Mouse (Mus musculus) stomach, postnatal 0 days (tissue): ENCODE results near the gene Mrgprg. TPM values are rescaled to one million over a fixed set of nuclear protein-coding genes. Genes with fewer than 3 reads are reported as not detected.
A peak's percentile ranks its signal among the peaks of the same experiment; 100 is the strongest.

ENCODE experiments used
- ATAC-seq: fragments of 200-750 bp; cut with Nextera tagmentation; 2 replicates; pipeline ENCODE4 v1.8.0; 2017; ENCODE audit not compliant: low FRiP score, low TSS enrichment
- DNase-seq: peaks from one replicate; pipeline ENCODE4 v3.0.0-alpha.2; 2016; ENCODE audit warnings: low spot score
- H3K27ac ChIP-seq: fragments of 300-500 bp; sonication (generic); replicated peaks from 2 replicates; pipeline ENCODE4 v1.5.1; 2014; ENCODE audit warnings: mild to moderate bottlenecking, control low read depth
- H3K27me3 ChIP-seq: fragments of 300-500 bp; sonication (generic); 2 replicates; pipeline ENCODE4 v1.6.1; 2014; ENCODE audit warnings: low read length; ENCODE audit not compliant: control insufficient read depth, insufficient read depth
- H3K36me3 ChIP-seq: fragments of 300-500 bp; sonication (generic); 2 replicates; pipeline ENCODE4 v1.6.1; 2014; ENCODE audit warnings: low read length, mixed read lengths; ENCODE audit not compliant: control insufficient read depth, insufficient read depth
- H3K4me1 ChIP-seq: fragments of 300-500 bp; sonication (generic); replicated peaks from 2 replicates; pipeline ENCODE4 v1.6.1; 2014; ENCODE audit warnings: antibody characterized with exemption; ENCODE audit not compliant: control insufficient read depth, insufficient read depth
- H3K4me2 ChIP-seq: fragments of 300-500 bp; sonication (generic); replicated peaks from 2 replicates; pipeline ENCODE4 v1.6.1; 2014; ENCODE audit warnings: low read depth, mild to moderate bottlenecking, control low read depth, moderate library complexity
- H3K4me3 ChIP-seq: fragments of 300-500 bp; sonication (generic); 2 replicates; pipeline ENCODE4 v1.5.1; 2014; ENCODE audit warnings: low read depth, low read length, control low read depth
- H3K9ac ChIP-seq: fragments of 300-500 bp; sonication (generic); 2 replicates; pipeline ENCODE4 v1.6.1; 2014; ENCODE audit warnings: mild to moderate bottlenecking, low read length, control low read depth, mixed read lengths
- H3K9me3 ChIP-seq: fragments of 300-500 bp; sonication (generic); 2 replicates; pipeline ENCODE4 v1.6.1; 2016; ENCODE audit warnings: low read length; ENCODE audit not compliant: control insufficient read depth
- CTCF ChIP-seq: IDR thresholded peaks from 2 replicates; pipeline ENCODE4 v1.5.1; 2016; ENCODE audit warnings: antibody characterized with exemption, low read depth, mild to moderate bottlenecking, moderate library complexity
- EP300 ChIP-seq: optimal IDR thresholded peaks from 2 replicates; pipeline ENCODE3; 2016; ENCODE audit warnings: antibody characterized with exemption
- WGBS: fragments of 180-500 bp; shearing (Covaris S2); extraction: QIAGEN DNeasy Blood & Tissue Kit; methylation state at CpG from one replicate; pipeline ENCODE4 v1.1.7; 2014; 5-methylcytosine and 5-hydroxymethylcytosine counted together
- polyA plus RNA-seq: library from polyadenylated mRNA; unstranded; fragments of >200 nt; fragmentation: Nextera tagmentation; extraction: Ambion mirVana; gene quantifications from 2 replicates; pipeline ENCODE4 v1.2.1, GENCODE M21; 2015

Mrgprg gene
- polyA plus RNA-seq, 1 experiment from 2014 or later, result not detected

DNA sequence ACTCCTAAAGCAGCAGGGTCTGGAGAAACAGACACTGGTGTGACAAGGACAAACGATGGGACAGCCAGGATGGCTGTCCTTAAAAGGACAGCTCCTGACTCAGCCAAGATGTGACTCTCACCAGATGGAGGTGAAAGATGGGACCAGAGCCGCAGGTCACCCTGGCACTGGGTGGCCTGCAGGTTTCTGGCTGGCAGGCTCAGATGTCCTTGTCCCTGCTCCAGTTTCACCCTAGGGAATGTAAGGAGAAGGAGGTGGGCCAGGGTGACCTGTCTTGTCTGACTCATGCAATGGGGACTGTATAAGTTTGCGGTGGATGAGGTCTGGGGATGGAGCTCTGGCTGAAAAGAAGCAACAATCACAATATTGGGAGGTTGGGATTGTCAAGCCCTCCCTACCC is 14.2 kb downstream of the Mrgprg start:
- no peaks in the 10 kb centered on the region for H3K9me3 ChIP-seq
- DNase-seq (no peak), ATAC-seq (no peak)
- H3K27me3 ChIP-seq, result peaks cover 3% of the 10 kb centered on the region
- no peak for TF ChIP-seq CTCF
- TF ChIP-seq EP300, result no peak
- WGBS, result 86% methylated on average over 3 of the region's 3 CpGs
- H3K4me3 ChIP-seq, result no peak overlapping the region
- H3K4me1 ChIP-seq, result no peaks in the 10 kb centered on the region
- no peak overlapping the region for H3K4me2 ChIP-seq
- no peak overlapping the region for H3K27ac ChIP-seq
- no peaks in the 10 kb centered on the region for H3K36me3 ChIP-seq
- H3K9ac ChIP-seq, result no peak overlapping the region

DNA sequence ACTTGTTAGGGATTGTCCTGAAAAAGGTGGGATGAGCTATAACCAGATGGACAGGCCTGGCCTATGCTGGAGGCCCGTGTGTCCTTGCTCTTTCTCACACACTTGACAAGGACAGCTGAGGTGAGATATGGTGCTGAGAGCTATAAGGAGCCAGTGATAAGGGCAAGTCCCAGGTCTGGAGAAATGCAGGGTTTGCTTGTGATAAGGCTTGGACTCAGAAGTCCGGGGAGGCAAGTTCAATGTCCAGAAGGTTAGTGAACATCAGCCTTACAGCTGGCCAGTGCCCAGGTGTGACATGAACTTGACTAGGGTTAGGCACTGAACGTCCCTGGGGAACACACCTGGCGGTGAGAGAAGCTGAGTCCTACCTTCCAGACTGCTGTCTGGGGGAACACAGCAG is 14.7 kb downstream of the Mrgprg start:
- 62% methylated on average over 4 of the region's 4 CpGs for WGBS
- Histone ChIP-seq H3K4me3 (no peak overlapping the region), H3K36me3 (no peaks in the 10 kb centered on the region), H3K27ac (no peak overlapping the region), H3K27me3 (peaks cover 3% of the 10 kb centered on the region), H3K9ac (no peak overlapping the region), H3K4me2 (no peak overlapping the region), H3K9me3 (no peaks in the 10 kb centered on the region), H3K4me1 (no peaks in the 10 kb centered on the region)
- TF ChIP-seq CTCF (no peak), EP300 (no peak)
- ATAC-seq (no peak), DNase-seq (no peak)

DNA sequence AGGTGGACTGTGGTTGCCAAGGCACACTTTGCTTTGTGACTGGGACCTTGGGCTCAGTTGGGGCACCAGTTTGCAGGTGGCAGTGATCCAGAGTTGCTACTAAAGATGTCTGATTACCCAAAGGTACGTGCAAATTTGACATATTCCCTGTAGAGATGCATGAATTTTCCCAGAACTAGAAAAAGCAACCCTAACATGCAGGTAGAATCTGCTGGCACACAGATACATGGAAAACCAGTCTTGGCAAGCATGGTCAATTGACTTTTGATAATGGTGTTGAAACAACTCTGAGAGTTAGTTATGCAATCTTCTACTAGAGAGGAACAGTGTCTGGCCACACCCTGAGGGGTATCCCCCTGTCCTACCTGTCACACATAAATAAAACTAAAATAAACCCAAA is 15.4 kb downstream of the Mrgprg start:
- Histone ChIP-seq H3K9ac (no peak overlapping the region), H3K4me1 (no peaks in the 10 kb centered on the region), H3K4me3 (no peak overlapping the region), H3K9me3 (no peaks in the 10 kb centered on the region), H3K27ac (no peak overlapping the region), H3K27me3 (peaks cover 3% of the 10 kb centered on the region), H3K4me2 (no peak overlapping the region), H3K36me3 (no peaks in the 10 kb centered on the region)
- TF ChIP-seq CTCF (no peak), EP300 (no peak)
- DNase-seq (no peak), ATAC-seq (no peak)
- WGBS, result 59% methylated on average over 1 of the region's 1 CpGs

DNA sequence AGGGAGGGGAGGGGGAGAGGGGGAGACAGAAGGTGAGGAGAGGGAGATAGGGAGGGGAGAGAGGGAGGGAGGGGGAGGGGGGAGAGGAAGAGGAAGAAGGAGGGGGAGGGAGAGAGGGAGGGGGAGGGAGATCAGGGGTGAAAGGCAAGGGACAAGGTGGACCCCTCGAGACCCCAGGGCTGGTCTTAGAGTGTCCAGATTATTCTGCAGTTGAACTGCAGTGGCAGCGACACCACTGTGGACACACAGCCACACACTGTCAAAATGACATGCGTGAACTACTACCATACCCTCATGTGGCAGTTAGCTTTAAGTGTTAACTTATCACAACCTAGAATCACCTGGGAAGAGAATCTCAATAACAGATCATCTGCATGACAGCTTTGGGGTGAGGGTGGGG is 17.7 kb downstream of the Mrgprg start:
- no peaks in the 10 kb centered on the region for H3K36me3 ChIP-seq
- H3K9me3 ChIP-seq, result no peaks in the 10 kb centered on the region
- no peaks in the 10 kb centered on the region for H3K4me1 ChIP-seq
- no peak for ATAC-seq
- no peaks in the 10 kb centered on the region for H3K27me3 ChIP-seq
- DNase-seq, result no peak
- WGBS, result 67% methylated on average over 3 of the region's 3 CpGs
- H3K9ac ChIP-seq, result no peak overlapping the region
- H3K4me3 ChIP-seq, result no peak overlapping the region
- H3K27ac ChIP-seq, result no peak overlapping the region
- no peak for TF ChIP-seq CTCF
- no peak overlapping the region for H3K4me2 ChIP-seq

DNA sequence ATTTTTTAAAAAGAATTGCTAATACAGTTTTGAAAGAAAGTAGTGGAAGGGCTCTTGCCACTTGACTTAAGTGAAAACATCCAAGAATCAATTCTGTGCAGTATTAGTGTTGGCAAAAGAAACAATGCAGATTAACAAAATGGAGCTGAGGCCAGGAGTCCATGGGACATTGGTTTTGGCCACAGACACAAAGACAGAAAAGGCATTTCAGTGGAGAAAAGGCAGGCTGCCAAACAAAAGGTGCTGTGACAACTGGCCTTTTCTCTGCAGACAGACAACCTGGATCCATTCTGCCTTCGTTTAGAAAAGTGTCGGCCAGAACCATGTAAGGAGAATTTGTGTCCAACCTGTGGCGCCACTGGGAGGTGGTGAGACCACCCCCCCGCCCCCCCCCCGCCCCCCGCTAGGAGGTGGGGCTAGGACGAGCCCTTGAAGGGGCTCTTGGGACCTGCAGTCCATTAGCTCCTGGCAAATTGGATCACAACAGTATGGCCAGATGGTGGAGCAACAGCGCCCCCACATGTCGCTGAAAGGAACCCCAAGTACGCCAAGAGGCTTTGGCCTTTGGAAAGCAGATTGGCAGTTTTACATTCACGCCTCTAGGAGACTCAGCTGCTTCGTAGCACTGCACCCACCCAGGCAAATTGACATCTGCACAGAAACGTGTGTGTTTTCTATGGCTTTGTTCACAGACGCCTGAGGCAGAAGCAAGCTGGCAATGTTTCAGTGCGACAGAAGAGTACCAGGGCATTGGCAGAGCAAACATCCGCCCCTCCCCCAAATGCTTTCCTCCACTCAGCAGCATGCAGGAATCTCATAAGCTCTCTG is 18.5 kb downstream of the Mrgprg start:
- no peaks in the 10 kb centered on the region for H3K27me3 ChIP-seq
- 0 out of 2 replicates have a peak overlapping the region, but pooled peaks have one; percentile 2 for H3K9ac ChIP-seq
- no peak overlapping the region for H3K4me3 ChIP-seq
- WGBS, result 4% methylated on average over 16 of the region's 16 CpGs
- no peaks in the 10 kb centered on the region for H3K4me1 ChIP-seq
- no peak overlapping the region for H3K27ac ChIP-seq
- ATAC-seq, result peak; percentile 79
- H3K4me2 ChIP-seq, result peak overlapping the region; percentile 47
- peak; percentile 94 for TF ChIP-seq CTCF
- TF ChIP-seq EP300, result no peak
- H3K9me3 ChIP-seq, result no peaks in the 10 kb centered on the region
- DNase-seq, result peak; percentile 93
- H3K36me3 ChIP-seq, result no peaks in the 10 kb centered on the region

DNA sequence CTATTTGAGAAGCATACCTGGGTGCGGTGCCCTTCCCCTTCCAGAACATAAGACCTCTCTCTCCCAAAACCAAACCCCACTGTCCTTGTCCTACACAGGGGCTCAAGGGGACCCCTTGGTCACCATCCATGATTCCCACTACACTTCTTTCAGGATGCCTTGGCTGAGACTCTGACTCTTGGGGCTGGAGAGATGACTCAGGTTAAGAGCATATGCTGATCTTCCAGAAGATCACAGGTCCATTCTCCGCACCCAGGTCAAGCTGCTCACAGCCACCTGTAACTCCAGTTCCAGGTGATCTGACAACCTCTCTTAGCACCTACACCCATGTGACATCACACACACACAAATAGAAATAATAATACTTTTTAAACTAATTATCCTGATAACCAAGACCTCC is 26.1 kb downstream of the Mrgprg start:
- ATAC-seq (peak; percentile 55), DNase-seq (peak; percentile 41)
- Histone ChIP-seq H3K9ac (peak overlapping the region; percentile 89), H3K27me3 (no peaks in the 10 kb centered on the region), H3K27ac (peak overlapping the region; percentile 97), H3K4me2 (peak overlapping the region; percentile 94), H3K9me3 (no peaks in the 10 kb centered on the region), H3K4me3 (peak overlapping the region; percentile 88), H3K4me1 (peaks cover 15% of the 10 kb centered on the region), H3K36me3 (no peaks in the 10 kb centered on the region; the same call in 1 of the 2 replicates)
- TF ChIP-seq EP300, result no peak
- TF ChIP-seq CTCF, result no peak
- WGBS, result 15% methylated on average over 2 of the region's 2 CpGs
